ENCODE assay signal across 18 mouse cellular contexts in genomic region chr16:77893690-77894089, GRCm38 (mm10).
A peak's percentile ranks its signal among the peaks of the same experiment; 100 is the strongest.
DNase-seq lines count a peak whose midpoint lies in the region; ATAC-seq lines count a peak whose summit lies in the region.
"Had no signal": no experiment of that assay in that cellular context is flagged by ENCODE, and none has a peak within 500 bp of the region (broad histone marks: within the 10 kb centered on the region; RNA-seq: fewer than 3 reads in every experiment).

No protein-coding gene starts in this region.

- 64% methylated on average over 2 of the region's 2 CpGs for WGBS in forebrain, embryonic 12.5 days
- 56% methylated on average over 2 of the region's 2 CpGs for WGBS in forebrain, embryonic 10.5 days
- WGBS in embryonic facial prominence, embryonic 13.5 days = 14% methylated on average over 2 of the region's 2 CpGs
- 35% methylated on average over 2 of the region's 2 CpGs for WGBS in hindbrain, embryonic 13.5 days
- 27% methylated on average over 2 of the region's 2 CpGs for WGBS in midbrain, embryonic 16.5 days

- peak; percentile 58; the same call in 1 of the 2 replicates for ATAC-seq in forebrain, embryonic 12.5 days (ENCODE audit: low FRiP score)
- no peak for ATAC-seq in embryonic facial prominence, embryonic 13.5 days (ENCODE audit: insufficient number of reproducible peaks, insufficient read depth, low FRiP score, low TSS enrichment, low read depth)
- peak; percentile 49; the same call in 1 of the 2 replicates for ATAC-seq in hindbrain, embryonic 13.5 days (ENCODE audit: low FRiP score)
- peak; percentile 87 for ATAC-seq in midbrain, embryonic 16.5 days

- H3K4me3 ChIP-seq in forebrain, embryonic 12.5 days (replicated peaks) = no peak overlapping the region
- no peak overlapping the region for H3K4me3 ChIP-seq in forebrain, embryonic 10.5 days
- H3K4me3 ChIP-seq in embryonic facial prominence, embryonic 13.5 days = no peak overlapping the region
- no peak overlapping the region for H3K4me3 ChIP-seq in hindbrain, embryonic 13.5 days
- no peak overlapping the region for H3K4me3 ChIP-seq in midbrain, embryonic 16.5 days (ENCODE audit: low read depth, low read length)
- H3K4me3 ChIP-seq: heart, embryonic 10.5 days; left cerebral cortex, adult 2 months; myocyte had no signal

- H3K4me2 ChIP-seq in forebrain, embryonic 12.5 days = no peak overlapping the region
- H3K4me2 ChIP-seq in embryonic facial prominence, embryonic 13.5 days = no peak overlapping the region
- H3K4me2 ChIP-seq in hindbrain, embryonic 13.5 days = no peak overlapping the region
- H3K4me2 ChIP-seq in midbrain, embryonic 16.5 days (ENCODE audit: low read length) = no peak overlapping the region

- H3K36me3 ChIP-seq in forebrain, embryonic 12.5 days (replicated peaks) = no peaks in the 10 kb centered on the region
- H3K36me3 ChIP-seq in forebrain, embryonic 10.5 days (replicated peaks) = no peaks in the 10 kb centered on the region
- no peaks in the 10 kb centered on the region for H3K36me3 ChIP-seq in embryonic facial prominence, embryonic 13.5 days
- H3K36me3 ChIP-seq in hindbrain, embryonic 13.5 days = no peaks in the 10 kb centered on the region
- H3K36me3 ChIP-seq in midbrain, embryonic 16.5 days (ENCODE audit: control insufficient read depth, insufficient read depth, low read length) = no peaks in the 10 kb centered on the region
- H3K36me3 ChIP-seq: heart, embryonic 10.5 days had no signal

- no peak overlapping the region for H3K9ac ChIP-seq in forebrain, embryonic 12.5 days
- H3K9ac ChIP-seq in embryonic facial prominence, embryonic 13.5 days = no peak overlapping the region
- no peak overlapping the region for H3K9ac ChIP-seq in hindbrain, embryonic 13.5 days
- no peak overlapping the region for H3K9ac ChIP-seq in midbrain, embryonic 16.5 days (ENCODE audit: low read depth, low read length)

- no peak for DNase-seq in forebrain, embryonic 10.5 days (ENCODE audit: extremely low spot score, low spot score)
- no peak for DNase-seq in natural killer cell, adult 2 months (ENCODE audit: low spot score in 2 of 2)
- DNase-seq in layer of hippocampus, adult 8-10 months (ENCODE audit: low spot score in 2 of 2) = no peak
- DNase-seq in cerebellum, adult 11-12 months = no peak
- DNase-seq: adrenal gland, postnatal 14 days; cerebellum, postnatal 36 days; gastrocnemius, postnatal 14 days; kidney, adult 2 months; kidney, postnatal 4 days; lung, adult 18-20 months had no signal

- no peaks in the 10 kb centered on the region for H3K27me3 ChIP-seq in forebrain, embryonic 12.5 days
- no peaks in the 10 kb centered on the region for H3K27me3 ChIP-seq in forebrain, embryonic 10.5 days (ENCODE audit: poor library complexity, severe bottlenecking)
- H3K27me3 ChIP-seq in embryonic facial prominence, embryonic 13.5 days = no peaks in the 10 kb centered on the region
- H3K27me3 ChIP-seq in hindbrain, embryonic 13.5 days = no peaks in the 10 kb centered on the region
- no peaks in the 10 kb centered on the region for H3K27me3 ChIP-seq in midbrain, embryonic 16.5 days (ENCODE audit: control insufficient read depth, insufficient read depth, low read depth, low read length)

- H3K9me3 ChIP-seq in forebrain, embryonic 12.5 days = no peaks in the 10 kb centered on the region
- H3K9me3 ChIP-seq in forebrain, embryonic 10.5 days = no peaks in the 10 kb centered on the region
- no peaks in the 10 kb centered on the region for H3K9me3 ChIP-seq in embryonic facial prominence, embryonic 13.5 days
- no peaks in the 10 kb centered on the region for H3K9me3 ChIP-seq in hindbrain, embryonic 13.5 days
- H3K9me3 ChIP-seq in midbrain, embryonic 16.5 days (replicated peaks; ENCODE audit: control insufficient read depth, low read length, poor library complexity, severe bottlenecking) = no peaks in the 10 kb centered on the region
- H3K9me3 ChIP-seq: heart, embryonic 10.5 days had no signal

- peaks cover 8% of the 10 kb centered on the region for H3K4me1 ChIP-seq in forebrain, embryonic 12.5 days
- 0 out of 2 replicates have a peak, but pooled peaks cover 4% of the 10 kb centered on the region for H3K4me1 ChIP-seq in forebrain, embryonic 10.5 days
- H3K4me1 ChIP-seq in embryonic facial prominence, embryonic 13.5 days = peaks cover 10% of the 10 kb centered on the region
- H3K4me1 ChIP-seq in hindbrain, embryonic 13.5 days (replicated peaks) = peaks cover 6% of the 10 kb centered on the region
- H3K4me1 ChIP-seq in midbrain, embryonic 16.5 days (ENCODE audit: control insufficient read depth, insufficient read depth, low read length) = peaks cover 8% of the 10 kb centered on the region
- H3K4me1 ChIP-seq: heart, embryonic 10.5 days had no signal

- peak overlapping the region; percentile 46; the same call in 1 of the 2 replicates for H3K27ac ChIP-seq in forebrain, embryonic 12.5 days
- H3K27ac ChIP-seq in forebrain, embryonic 10.5 days = no peak overlapping the region
- peak overlapping the region; percentile 80 for H3K27ac ChIP-seq in embryonic facial prominence, embryonic 13.5 days
- H3K27ac ChIP-seq in hindbrain, embryonic 13.5 days = peak overlapping the region; percentile 84
- peak overlapping the region; percentile 79 for H3K27ac ChIP-seq in midbrain, embryonic 16.5 days (ENCODE audit: low read length)
- H3K27ac ChIP-seq: heart, embryonic 10.5 days; left cerebral cortex, adult 2 months; macrophage had no signal
